Mouse (Mus musculus) central nervous system, embryonic 18 days (tissue): ENCODE measurements around the gene Gimap5. TPM values are rescaled to one million over a fixed set of nuclear protein-coding genes. Genes with fewer than 3 reads are reported as not detected.

ENCODE experiments used
- polyA plus RNA-seq: library from polyadenylated mRNA; depleted of rRNA; stranded (reverse); fragments of >200 nt; gene quantifications from 2 replicates; pipeline ENCODE4 v1.2.3, GENCODE M21; 2012; rRNA removed

Gimap5 gene
- polyA plus RNA-seq = 1.2 and 1.5 TPM in 2 replicates

GRCm38 (mm10) chr6:48745959-48746889 lies at the start of gene Gimap5:
Gene Gimap5 (plus strand): TSS chr6:48746197.

GRCm38 (mm10) chr6:48718455-48718854 lies 27.5 kb upstream of the Gimap5 start, which contains the start of the genes Gm28053 and Gimap7:
Gene Gm28053 (plus strand): TSS chr6:48718607.
Gene Gimap7 (plus strand): TSS chr6:48718621.

GRCm38 (mm10) chr6:48738961-48739779 lies 6.8 kb upstream of the Gimap5 start, which contains the start of gene Gimap1:
Gene Gimap1 (plus strand): TSS chr6:48739054.

GRCm38 (mm10) chr6:48770696-48771095 lies 24.7 kb downstream of the Gimap5 start, which contains the start of gene Gimap3:
Gene Gimap3 (minus strand): TSS chr6:48770851.

Other genes starting within 250 kb of the Gimap5 start
- gene Atp6v0e2, start 208.6 kb upstream of the Gimap5 start, polyA plus RNA-seq = 317 and 323 TPM in 2 replicates
- gene Lrrc61, start 191.4 kb upstream of the Gimap5 start, polyA plus RNA-seq = 24.9 and 28.4 TPM in 2 replicates
- 7.5 and 9.4 TPM in 2 replicates for gene Rarres2, start 173.4 kb upstream of the Gimap5 start, polyA plus RNA-seq
- 0.41 TPM in 1 of 2 replicates, not detected in the other for gene Gm45021, start 156.6 kb upstream of the Gimap5 start, polyA plus RNA-seq
- 47.3 and 49.6 TPM in 2 replicates for gene Repin1, start 152.3 kb upstream of the Gimap5 start, polyA plus RNA-seq
- not detected in 2 replicates for gene Gm44965, start 152.3 kb upstream of the Gimap5 start, polyA plus RNA-seq
- 10.4 and 11.7 TPM in 2 replicates for gene Zfp775, start 144.1 kb upstream of the Gimap5 start, polyA plus RNA-seq
- gene AI854703, start 119.4 kb upstream of the Gimap5 start, polyA plus RNA-seq = 22.4 and 24.2 TPM in 2 replicates
- 1.5 and 1.7 TPM in 2 replicates for gene Gimap8, start 99.0 kb upstream of the Gimap5 start, polyA plus RNA-seq
- 1.6 and 1.8 TPM in 2 replicates for gene Gimap9, start 70.1 kb upstream of the Gimap5 start, polyA plus RNA-seq
- gene Gimap4, start 61.6 kb upstream of the Gimap5 start, polyA plus RNA-seq = 0.91 and 1.2 TPM in 2 replicates
- gene Gimap6, start 38.0 kb upstream of the Gimap5 start, polyA plus RNA-seq = 5.4 and 6.2 TPM in 2 replicates
- gene Gm28053, start 27.6 kb upstream of the Gimap5 start, polyA plus RNA-seq = 0.48 TPM in 1 of 2 replicates, not detected in the other
- not detected in 2 replicates for gene Gimap7, start 27.6 kb upstream of the Gimap5 start, polyA plus RNA-seq
- gene Gimap1, start 7.1 kb upstream of the Gimap5 start, polyA plus RNA-seq = 1.8 and 1.9 TPM in 2 replicates
- 0.03 TPM in 1 of 2 replicates, not detected in the other for gene Gimap3, start 24.7 kb downstream of the Gimap5 start, polyA plus RNA-seq
- 13.6 and 16.0 TPM in 2 replicates for gene Tmem176a, start 94.7 kb downstream of the Gimap5 start, polyA plus RNA-seq
- gene Tmem176b, start 95.3 kb downstream of the Gimap5 start, polyA plus RNA-seq = 74.3 and 91.8 TPM in 2 replicates
- gene Aoc1, start 126.7 kb downstream of the Gimap5 start, polyA plus RNA-seq = 0.01 TPM in 1 of 2 replicates, not detected in the other
- not detected in 2 replicates for gene 1600015I10Rik, start 183.7 kb downstream of the Gimap5 start, polyA plus RNA-seq
- not detected in 2 replicates for gene Doxl2, start 228.8 kb downstream of the Gimap5 start, polyA plus RNA-seq
- gene Svs1, start 240.7 kb downstream of the Gimap5 start, polyA plus RNA-seq = not detected in 2 replicates